Mouse (Mus musculus) megakaryocyte, embryonic 14.5 days (primary cell): Measurements from ENCODE around the gene Glce.

Experiments used
- FLI1 ChIP-seq: IDR thresholded peaks from 2 replicates; pipeline ENCODE4 v1.6.1; 2012; ENCODE audit warnings: low read length, inconsistent platforms, mixed read lengths
- GATA1 ChIP-seq: IDR thresholded peaks from 3 replicates; pipeline ENCODE4 v1.6.1; 2012; ENCODE audit warnings: mixed read lengths, low read length, inconsistent platforms, borderline replicate concordance

DNA sequence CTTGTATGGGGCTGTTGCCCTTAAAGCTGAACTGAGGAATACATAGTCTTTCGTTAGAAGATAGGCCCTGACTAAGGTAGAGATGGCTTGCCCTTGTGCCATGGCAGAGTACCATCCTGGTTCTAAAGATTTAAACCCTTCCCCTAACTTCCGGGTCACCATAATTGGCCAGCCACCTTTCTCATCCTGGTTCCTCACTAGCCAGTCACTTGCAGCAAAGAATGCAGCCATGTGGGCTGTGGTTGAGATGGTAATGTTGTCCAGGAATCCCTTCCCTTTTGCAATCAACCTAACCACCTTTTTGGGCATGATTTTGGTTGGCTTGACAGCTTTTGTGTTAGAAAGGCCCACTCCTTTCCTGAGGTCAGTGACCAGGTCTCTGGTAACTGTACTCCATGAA is 62.0 kb downstream of the Glce start:
- TF ChIP-seq GATA1: no peak
- TF ChIP-seq FLI1: no peak
